Mouse (Mus musculus) liver, postnatal 0 days (tissue): ENCODE results near the gene Prmt8. TPM values are rescaled to one million over a fixed set of nuclear protein-coding genes. Genes with fewer than 3 reads are reported as not detected.

Experiments
- ATAC-seq: fragments of 200-750 bp; cut with Nextera tagmentation; 2 replicates; pipeline ENCODE4 v1.8.0; 2017; ENCODE audit warnings: mild to moderate bottlenecking, moderate library complexity
- DNase-seq: peaks from one replicate; pipeline ENCODE4 v3.0.0-alpha.2; 2016
- H3K27ac ChIP-seq: fragments of 300-500 bp; sonication (generic); 2 replicates; pipeline ENCODE4 v1.5.1; 2014; ENCODE audit warnings: antibody characterized with exemption, moderate library complexity, mild to moderate bottlenecking, low read depth
- H3K27me3 ChIP-seq: fragments of 300-500 bp; sonication (generic); 2 replicates; pipeline ENCODE4 v1.6.1; 2014; ENCODE audit warnings: low read length, control low read depth, mixed read lengths; ENCODE audit not compliant: insufficient read depth
- H3K36me3 ChIP-seq: fragments of 300-500 bp; sonication (generic); replicated peaks from 2 replicates; pipeline ENCODE4 v1.6.1; 2014; ENCODE audit warnings: mild to moderate bottlenecking, control low read depth, low read length, moderate library complexity, mixed read lengths; ENCODE audit not compliant: insufficient read depth
- H3K4me1 ChIP-seq: fragments of 300-500 bp; sonication (generic); 2 replicates; pipeline ENCODE4 v1.6.1; 2014; ENCODE audit warnings: antibody characterized with exemption, mild to moderate bottlenecking, control low read depth; ENCODE audit not compliant: insufficient read depth
- H3K4me2 ChIP-seq: fragments of 300-500 bp; sonication (generic); 2 replicates; pipeline ENCODE4 v1.6.1; 2014; ENCODE audit warnings: low read depth, mild to moderate bottlenecking, low read length, moderate library complexity, mixed read lengths
- H3K4me3 ChIP-seq: fragments of 300-500 bp; sonication (generic); 2 replicates; pipeline ENCODE4 v1.5.1; 2014; ENCODE audit warnings: low read depth, low read length
- H3K9ac ChIP-seq: fragments of 300-500 bp; sonication (generic); replicated peaks from 2 replicates; pipeline ENCODE4 v1.6.1; 2014; ENCODE audit warnings: mild to moderate bottlenecking, moderate library complexity
- H3K9me3 ChIP-seq: fragments of 300-500 bp; sonication (generic); 2 replicates; pipeline ENCODE4 v1.6.1; 2016; ENCODE audit warnings: mild to moderate bottlenecking, control low read depth, low read length, mixed read lengths
- CTCF ChIP-seq: sonication (generic); IDR thresholded peaks from 2 replicates; pipeline ENCODE4 v1.5.1; 2016; ENCODE audit warnings: antibody characterized with exemption, low read depth
- EP300 ChIP-seq: IDR thresholded peaks from 2 replicates; pipeline ENCODE4 v1.6.1; 2016; ENCODE audit warnings: antibody characterized with exemption, low read depth, mild to moderate bottlenecking
- WGBS: fragments of 180-500 bp; shearing (Covaris S2); extraction: QIAGEN DNeasy Blood & Tissue Kit; methylation state at CpG from one replicate; pipeline ENCODE4 v1.1.7; 2014; ENCODE audit not compliant: insufficient replicate concordance; 5-methylcytosine and 5-hydroxymethylcytosine counted together
- microRNA-seq: library from miRNA; unstranded; fragments of <30 nt; microRNA quantifications from one replicate; pipeline ENCODE4, GENCODE M21; 2016
- polyA plus RNA-seq: library from polyadenylated mRNA; unstranded; fragments of >200 nt; fragmentation: Nextera tagmentation; extraction: Ambion mirVana; gene quantifications from 2 replicates; pipeline ENCODE4 v1.2.1, GENCODE M21; 2015

The Prmt8 gene
- polyA plus RNA-seq, 1 experiment from 2014 or later, result not detected

DNA sequence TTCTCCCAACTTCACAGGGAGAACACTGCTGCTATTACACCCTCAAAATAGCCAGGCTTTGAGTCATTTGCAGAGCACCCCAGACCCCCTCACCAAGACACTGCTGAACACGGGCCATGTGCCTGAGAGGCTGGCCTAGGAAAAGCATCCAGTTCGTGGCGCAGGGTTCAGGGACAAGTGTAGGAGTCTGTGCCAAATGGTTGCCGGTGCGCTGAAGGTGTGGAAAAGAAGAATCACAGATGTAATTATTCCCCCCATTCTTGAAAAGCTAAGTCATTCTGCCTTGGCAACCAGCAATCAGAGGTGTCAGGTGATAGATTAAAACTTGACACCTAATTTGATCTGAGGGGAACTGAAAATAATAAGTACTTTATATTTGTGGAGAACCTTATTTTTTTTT, 109.8 kb downstream of the Prmt8 start:
- ATAC-seq (no peak), DNase-seq (no peak)
- H3K9ac ChIP-seq, result no peak overlapping the region
- no peaks in the 10 kb centered on the region for H3K27me3 ChIP-seq
- TF ChIP-seq CTCF, result no peak
- no peak for TF ChIP-seq EP300
- no peak overlapping the region for H3K4me3 ChIP-seq
- no peaks in the 10 kb centered on the region for H3K36me3 ChIP-seq
- no peaks in the 10 kb centered on the region for H3K4me1 ChIP-seq
- H3K9me3 ChIP-seq, result no peaks in the 10 kb centered on the region
- H3K27ac ChIP-seq, result no peak overlapping the region
- no peak overlapping the region for H3K4me2 ChIP-seq
- 83% methylated on average over 5 of the region's 5 CpGs for WGBS

DNA sequence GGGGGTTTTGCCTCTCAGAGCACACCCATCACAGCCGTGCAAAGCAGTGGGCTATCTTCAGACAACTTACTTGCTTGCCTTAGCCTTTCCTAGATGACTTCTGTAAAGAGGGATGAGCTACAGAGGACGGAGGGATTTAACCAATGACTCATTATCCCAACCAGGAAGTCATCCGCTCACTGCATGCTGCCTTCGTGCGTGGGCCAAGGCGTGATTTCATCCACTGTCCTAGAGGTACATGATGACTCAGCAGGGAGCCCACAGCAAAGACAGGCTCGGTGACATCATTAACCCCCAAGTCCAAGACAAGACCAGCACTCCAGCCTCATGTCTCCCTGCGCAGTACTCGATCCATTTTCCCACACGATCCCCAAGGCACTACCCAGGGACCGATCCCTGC, 112.1 kb downstream of the Prmt8 start:
- TF ChIP-seq EP300, result no peak
- no peak for TF ChIP-seq CTCF
- ATAC-seq (no peak), DNase-seq (no peak)
- H3K9ac ChIP-seq, result no peak overlapping the region
- H3K4me2 ChIP-seq, result no peak overlapping the region
- no peaks in the 10 kb centered on the region for H3K36me3 ChIP-seq
- H3K27ac ChIP-seq, result no peak overlapping the region
- H3K4me1 ChIP-seq, result no peaks in the 10 kb centered on the region
- H3K9me3 ChIP-seq, result no peaks in the 10 kb centered on the region
- no peaks in the 10 kb centered on the region for H3K27me3 ChIP-seq
- H3K4me3 ChIP-seq, result no peak overlapping the region
- WGBS, result 79% methylated on average over 11 of the region's 11 CpGs

DNA sequence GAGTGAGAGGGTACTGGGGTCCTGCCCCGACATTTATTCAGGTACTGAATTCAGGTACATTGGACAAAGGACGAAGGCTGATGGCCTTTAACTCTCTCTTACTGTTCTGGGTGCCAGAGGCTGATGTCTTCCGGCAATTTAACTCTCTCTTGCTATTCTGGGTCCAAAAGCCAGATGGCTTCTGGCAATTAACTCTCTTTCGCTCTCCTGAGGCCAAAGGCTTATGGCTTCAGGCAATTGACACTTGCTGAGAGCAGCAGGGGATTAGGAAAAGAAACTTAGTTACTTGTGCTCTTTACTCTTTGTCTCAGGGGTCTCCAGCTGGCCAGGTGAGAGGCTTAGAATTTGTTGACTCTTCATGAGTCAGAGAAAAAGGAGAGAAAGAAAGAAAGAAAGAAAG, 113.3 kb downstream of the Prmt8 start:
- ATAC-seq, result no peak
- no peak for DNase-seq
- WGBS, result 77% methylated on average over 4 of the region's 4 CpGs
- Histone ChIP-seq H3K36me3 (no peaks in the 10 kb centered on the region), H3K27me3 (no peaks in the 10 kb centered on the region), H3K27ac (no peak overlapping the region), H3K4me3 (no peak overlapping the region), H3K9me3 (no peaks in the 10 kb centered on the region), H3K4me1 (no peaks in the 10 kb centered on the region), H3K4me2 (no peak overlapping the region), H3K9ac (no peak overlapping the region)
- TF ChIP-seq EP300 (no peak), CTCF (no peak)

DNA sequence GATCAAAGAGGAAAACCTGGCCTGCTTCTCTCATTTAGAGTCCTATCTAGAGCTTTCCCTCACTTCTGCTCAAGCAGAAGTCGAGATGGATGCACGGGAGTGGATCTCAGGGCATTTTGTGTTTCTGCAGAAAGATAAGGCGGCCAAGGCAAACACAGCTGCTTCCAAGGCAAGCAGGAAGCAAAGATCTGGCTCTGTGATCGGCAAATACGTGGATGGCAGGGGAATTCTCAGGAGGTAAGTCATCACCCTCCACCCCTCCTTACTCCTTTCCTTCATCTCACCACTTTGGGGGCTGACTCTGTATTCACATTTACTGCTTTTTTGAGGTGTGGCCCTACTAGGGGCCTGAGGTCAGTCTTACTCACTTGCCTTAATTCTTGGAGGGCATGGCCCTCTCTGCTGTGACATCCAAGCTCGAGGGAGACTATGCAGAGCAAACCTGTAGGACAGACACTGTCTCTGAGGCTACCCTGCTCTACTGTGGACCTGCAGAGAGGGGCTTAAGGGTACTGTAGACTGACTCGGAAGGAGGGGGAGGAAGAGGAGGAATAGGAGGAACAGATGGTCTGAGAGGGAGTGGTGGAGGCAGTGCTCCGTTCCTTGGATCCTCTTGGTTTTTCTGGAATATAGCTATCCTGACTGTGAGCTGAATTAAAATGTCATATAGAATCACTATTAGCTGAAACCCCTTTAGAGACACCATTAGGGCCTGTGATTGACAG, 128.0 kb downstream of the Prmt8 start:
- Histone ChIP-seq H3K4me3 (no peak overlapping the region), H3K27me3 (no peaks in the 10 kb centered on the region), H3K9ac (no peak overlapping the region), H3K27ac (no peak overlapping the region), H3K9me3 (no peaks in the 10 kb centered on the region), H3K36me3 (no peaks in the 10 kb centered on the region; the same call in 1 of the 2 replicates), H3K4me2 (no peak overlapping the region), H3K4me1 (no peaks in the 10 kb centered on the region)
- WGBS, result 50% methylated on average over 8 of the region's 8 CpGs
- TF ChIP-seq EP300, result no peak
- TF ChIP-seq CTCF, result no peak
- no peak for ATAC-seq
- no peak for DNase-seq

Small RNA genes lying within 50 kb of the gene (microRNA-seq; reads per million reads assigned to microRNA genes)
- not detected for gene Mir7233

Other genes with a start within 250 kb of the Prmt8 start
- gene Cracr2a, start 208.1 kb downstream of the Prmt8 start, polyA plus RNA-seq, result 0.31 and 0.47 TPM in 2 replicates
- 0.25 and 0.38 TPM in 2 replicates for gene Tspan11, start 118.1 kb upstream of the Prmt8 start, polyA plus RNA-seq